Mouse (Mus musculus) heart, adult 2 months (tissue): ENCODE measurements around the gene Olfr718-ps1. TPM values are rescaled to one million over a fixed set of nuclear protein-coding genes. Genes with fewer than 3 reads are reported as not detected.
A peak's percentile ranks its signal among the peaks of the same experiment; 100 is the strongest.

Experiments used
- DNase-seq, 2 experiments: peaks; one replicate each; pipeline ENCODE4 v3.0.0; 2021
- H3K27ac ChIP-seq: fragments of 200-600 bp; 2 replicates; pipeline ENCODE4 v1.8.1; 2022
- H3K27me3 ChIP-seq: fragments of 200-500 bp; 2 replicates; pipeline ENCODE4 v1.6.1; 2012; ENCODE audit warnings: mild to moderate bottlenecking, low read length, inconsistent platforms, mixed read lengths; ENCODE audit not compliant: control insufficient read depth, insufficient read depth
- H3K36me3 ChIP-seq: fragments of 200-500 bp; 2 replicates; pipeline ENCODE4 v1.6.1; 2012; ENCODE audit warnings: low read length, inconsistent platforms; ENCODE audit not compliant: control insufficient read depth, insufficient read depth
- H3K4me1 ChIP-seq: fragments of 200-500 bp; 2 replicates; pipeline ENCODE4 v1.6.1; 2011; ENCODE audit warnings: low read length; ENCODE audit not compliant: control insufficient read depth, insufficient read depth
- H3K4me3 ChIP-seq: fragments of 200-600 bp; 2 replicates; pipeline ENCODE4 v1.8.1; 2022
- H3K79me2 ChIP-seq: fragments of 200-500 bp; replicated peaks from 2 replicates; pipeline ENCODE4 v1.6.1; 2012; ENCODE audit warnings: mild to moderate bottlenecking, inconsistent platforms, low read length, moderate library complexity, mixed read lengths; ENCODE audit not compliant: control insufficient read depth, insufficient read depth
- H3K9ac ChIP-seq: fragments of 200-500 bp; 2 replicates; pipeline ENCODE4 v1.6.1; 2012; ENCODE audit warnings: low read depth, mild to moderate bottlenecking, control low read depth, inconsistent platforms, low read length, mixed read lengths
- CTCF ChIP-seq: fragments of 200-600 bp; IDR thresholded peaks from 2 replicates; pipeline ENCODE4 v1.8.1; 2022; ENCODE audit warnings: antibody characterized with exemption, mild to moderate bottlenecking, moderate library complexity
- EP300 ChIP-seq: fragments of 200-500 bp; IDR thresholded peaks from 2 replicates; pipeline ENCODE4 v1.6.1; 2011; ENCODE audit warnings: low read depth, low read length, control low read depth; ENCODE audit not compliant: insufficient read depth
- POLR2A ChIP-seq: fragments of 200-500 bp; IDR thresholded peaks from 2 replicates; pipeline ENCODE4 v1.6.1; 2011; ENCODE audit warnings: mild to moderate bottlenecking, low read depth, low read length, control low read depth; ENCODE audit not compliant: insufficient read depth
- WGBS: fragments of 180-500 bp; shearing (Covaris S2); methylation state at CpG from one replicate; pipeline ENCODE4 v1.1.7; 2018; 5-methylcytosine and 5-hydroxymethylcytosine counted together
- intact Hi-C: fragments of 180-260 bp; cut with DNase I; formaldehyde crosslinking; loops from one replicate; pipeline ENCODE4 v1.15.1; 2025
- microRNA-seq, 2 experiments: library from miRNA; unstranded; fragments of <30 nt; microRNA quantifications; one replicate each; pipeline ENCODE4 v1.2.0; 2021
- polyA plus RNA-seq: library from polyadenylated mRNA; depleted of rRNA; stranded (reverse); fragments of >200 nt; gene quantifications from 2 replicates; pipeline ENCODE4 v1.2.3, GENCODE M21; 2012; rRNA removed
- total RNA-seq, 2 experiments: library from RNA; stranded (reverse); gene quantifications; 2 replicates each; pipeline ENCODE4 v1.2.3; 2021

Gene Olfr718-ps1
- total and polyA plus RNA-seq, 3 experiments: not detected

DNA sequence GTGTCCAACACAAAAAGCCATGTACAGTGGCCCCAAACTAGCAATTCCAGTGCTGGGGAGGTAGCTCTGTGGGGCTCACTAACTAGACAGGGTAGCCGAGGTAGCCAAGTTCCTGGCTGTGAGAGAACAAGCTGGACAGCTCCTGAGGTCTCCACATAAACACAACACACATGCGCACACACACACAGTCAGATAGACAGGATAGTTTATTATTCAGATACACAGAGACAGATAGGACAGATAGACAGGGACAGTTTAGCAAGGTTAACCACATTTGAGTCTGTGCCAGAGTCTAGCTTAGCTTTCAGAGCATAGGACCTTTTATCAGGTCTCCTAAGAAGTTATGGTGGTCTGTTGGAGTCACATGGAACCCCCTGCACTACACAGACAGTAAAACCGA is 40.5 kb downstream of the Olfr718-ps1 start:
- Histone ChIP-seq H3K79me2 (peaks cover 18% of the 10 kb centered on the region), H3K9ac (no peak overlapping the region), H3K4me1 (peaks cover 7% of the 10 kb centered on the region), H3K27ac (no peak overlapping the region), H3K27me3 (no peaks in the 10 kb centered on the region), H3K36me3 (peaks cover 5% of the 10 kb centered on the region), H3K4me3 (no peak overlapping the region)
- no peak for DNase-seq
- intact Hi-C loops: no loop called here
- WGBS: 86% methylated on average over 3 of the region's 3 CpGs
- TF ChIP-seq EP300 (no peak), POLR2A (no peak), CTCF (no peak)

DNA sequence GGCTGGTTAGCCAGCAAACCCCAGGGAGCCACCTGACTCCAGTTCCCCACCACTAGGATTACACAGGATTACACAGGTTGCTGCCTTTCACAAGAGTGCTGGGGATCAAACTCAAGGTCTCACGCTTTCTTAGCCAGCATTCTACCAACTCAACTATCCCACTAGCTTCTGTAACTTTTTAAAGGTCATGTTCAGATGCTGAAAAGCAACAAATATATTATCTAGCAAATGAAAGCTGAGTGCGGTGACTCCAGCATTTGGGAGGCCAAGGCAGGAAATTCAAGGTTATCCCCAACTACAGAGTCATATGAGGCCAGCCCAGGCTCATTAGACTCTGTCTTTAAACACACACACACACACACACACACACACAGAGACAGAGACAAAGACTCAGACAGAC is 44.1 kb downstream of the Olfr718-ps1 start:
- peaks cover 13% of the 10 kb centered on the region for H3K79me2 ChIP-seq
- intact Hi-C loops: no loop called here
- TF ChIP-seq CTCF: no peak
- TF ChIP-seq POLR2A: no peak
- no peak for TF ChIP-seq EP300
- H3K27me3 ChIP-seq: no peaks in the 10 kb centered on the region
- no peak for DNase-seq
- H3K27ac ChIP-seq: no peak overlapping the region
- H3K9ac ChIP-seq: no peak overlapping the region
- H3K36me3 ChIP-seq: peaks cover 2% of the 10 kb centered on the region; the same call in 1 of the 2 replicates
- H3K4me3 ChIP-seq: no peak overlapping the region
- peaks cover 12% of the 10 kb centered on the region for H3K4me1 ChIP-seq
- 81% methylated on average over 2 of the region's 2 CpGs for WGBS

DNA sequence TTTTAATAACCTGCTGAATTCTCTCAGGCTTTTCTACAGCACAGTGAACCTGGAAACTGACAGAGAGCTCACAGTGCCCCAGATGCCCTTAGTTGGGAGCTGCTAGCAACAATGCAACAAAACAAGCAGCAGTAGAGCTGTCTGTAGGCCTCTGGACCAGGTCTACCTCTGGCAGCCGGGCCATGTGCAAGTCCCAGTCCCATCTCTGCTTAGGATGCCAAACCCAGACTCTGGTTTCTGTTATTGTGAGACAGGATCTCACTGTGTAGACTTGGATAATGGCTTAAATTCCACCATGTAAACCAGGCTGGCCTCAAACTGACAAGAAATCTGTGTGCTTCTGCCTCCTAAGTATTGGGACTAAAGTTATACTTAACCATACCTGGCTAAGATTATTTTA is 45.8 kb downstream of the Olfr718-ps1 start:
- no peak for DNase-seq
- peaks cover 9% of the 10 kb centered on the region for H3K4me1 ChIP-seq
- peaks cover 2% of the 10 kb centered on the region; the same call in 1 of the 2 replicates for H3K36me3 ChIP-seq
- no peaks in the 10 kb centered on the region for H3K27me3 ChIP-seq
- H3K27ac ChIP-seq: no peak overlapping the region
- WGBS: 47% methylated on average over 1 of the region's 1 CpGs
- H3K9ac ChIP-seq: no peak overlapping the region
- intact Hi-C loops: no loop called here
- TF ChIP-seq EP300 (no peak), POLR2A (no peak), CTCF (no peak)
- H3K4me3 ChIP-seq: no peak overlapping the region
- peaks cover 7% of the 10 kb centered on the region for H3K79me2 ChIP-seq

DNA sequence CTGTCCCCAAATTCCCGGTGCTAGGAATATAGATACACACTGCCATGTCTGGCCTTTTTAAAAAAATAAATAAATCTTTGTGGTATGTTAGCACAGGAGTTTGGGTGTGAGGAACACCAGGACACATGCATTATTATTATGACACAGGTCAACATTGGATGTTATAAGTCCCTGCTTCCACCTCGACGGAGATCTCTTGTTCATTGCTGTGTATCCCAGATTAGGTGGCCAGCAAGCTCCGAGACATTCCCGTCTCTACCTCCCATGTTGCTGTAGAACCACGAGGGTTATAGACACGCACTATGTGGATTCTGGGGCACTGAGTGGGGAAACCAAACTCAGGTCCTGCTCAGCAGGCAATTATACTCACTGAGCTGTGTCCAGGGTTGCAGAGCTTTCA is 52.1 kb downstream of the Olfr718-ps1 start:
- no peaks in the 10 kb centered on the region for H3K27me3 ChIP-seq
- H3K4me1 ChIP-seq: no peaks in the 10 kb centered on the region; the same call in 1 of the 2 replicates
- WGBS: 90% methylated on average over 7 of the region's 7 CpGs
- H3K36me3 ChIP-seq: peaks cover 4% of the 10 kb centered on the region
- no peak for TF ChIP-seq EP300
- TF ChIP-seq POLR2A: no peak
- no peak for TF ChIP-seq CTCF
- H3K27ac ChIP-seq: no peak overlapping the region
- no peak overlapping the region for H3K9ac ChIP-seq
- DNase-seq: no peak
- intact Hi-C loops: no loop called here
- peaks cover 2% of the 10 kb centered on the region; the same call in 1 of the 2 replicates for H3K79me2 ChIP-seq
- H3K4me3 ChIP-seq: no peak overlapping the region

DNA sequence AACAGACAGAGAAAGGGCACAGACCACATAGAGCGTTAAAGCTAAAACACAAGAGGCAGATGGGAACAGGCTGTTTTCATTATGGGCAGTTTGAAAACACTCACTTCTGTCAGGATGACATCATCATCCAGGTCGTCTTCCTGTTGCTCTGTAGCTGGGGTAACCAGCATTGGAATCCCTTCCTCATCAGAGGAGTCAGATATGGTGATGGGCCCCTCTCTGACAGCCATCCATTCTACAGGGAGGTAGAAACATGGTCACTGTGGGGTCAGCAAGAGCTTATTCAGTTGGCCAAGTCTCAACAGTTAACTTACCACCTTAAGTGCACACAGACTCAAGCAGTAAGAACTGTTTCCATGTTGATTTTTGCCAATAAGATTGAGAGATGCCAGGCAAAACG is 54.5 kb downstream of the Olfr718-ps1 start:
- Histone ChIP-seq H3K9ac (no peak overlapping the region), H3K79me2 (peaks cover 2% of the 10 kb centered on the region; the same call in 1 of the 2 replicates), H3K36me3 (peaks cover 2% of the 10 kb centered on the region), H3K27ac (no peak overlapping the region), H3K27me3 (no peaks in the 10 kb centered on the region), H3K4me1 (no peaks in the 10 kb centered on the region), H3K4me3 (no peak overlapping the region)
- no peak for DNase-seq
- intact Hi-C loops: no loop called here
- 39% methylated on average over 3 of the region's 3 CpGs for WGBS
- TF ChIP-seq POLR2A (no peak), EP300 (no peak), CTCF (no peak)

DNA sequence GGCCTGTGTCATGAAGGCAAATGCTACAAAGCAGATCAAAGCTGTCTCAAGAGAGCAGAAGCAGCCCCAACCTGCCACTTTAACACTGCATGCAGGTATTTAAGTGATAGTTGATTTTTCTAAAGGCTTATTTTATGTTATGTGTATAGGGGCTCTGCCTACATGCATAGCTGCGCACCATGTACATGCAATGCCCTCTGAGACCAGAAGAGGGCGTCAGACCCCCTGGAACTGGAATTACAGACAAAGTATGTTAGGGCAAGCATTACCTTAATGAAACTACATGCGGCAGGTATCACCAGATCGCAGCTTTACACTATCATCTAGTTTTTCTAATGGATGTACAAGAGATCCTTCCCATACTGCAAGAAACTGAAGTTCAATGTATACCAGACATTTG is 62.5 kb downstream of the Olfr718-ps1 start:
- no peaks in the 10 kb centered on the region; the same call in 1 of the 2 replicates for H3K79me2 ChIP-seq
- no peak overlapping the region for H3K4me3 ChIP-seq
- intact Hi-C loops: loop anchor here (10.0 kb wide), 1 partner anchor 210 kb away; the partner anchor contains the start of gene Zfp853
- H3K36me3 ChIP-seq: no peaks in the 10 kb centered on the region; the same call in none of the 2 replicates
- no peak overlapping the region for H3K9ac ChIP-seq
- H3K4me1 ChIP-seq: no peaks in the 10 kb centered on the region
- no peaks in the 10 kb centered on the region for H3K27me3 ChIP-seq
- H3K27ac ChIP-seq: no peak overlapping the region
- peak in 1 of 2 experiments; percentile 33 for DNase-seq
- whole genome bisulfite sequencing: 74% methylated on average over 4 of the region's 4 CpGs
- TF ChIP-seq POLR2A: no peak
- peak; percentile 78 for TF ChIP-seq CTCF

Small RNAs within 50 kb of the gene (microRNA-seq; reads per million reads assigned to microRNA genes)
- gene Gm44405: 0 reads per million in 2 experiments

Other genes with a start within 250 kb of the Olfr718-ps1 start
- gene Actb, start 240.8 kb downstream of the Olfr718-ps1 start, total RNA-seq: 100 to 1,000 TPM; 679 to 987 TPM
- 1,148 and 1,181 TPM in 2 replicates for gene Actb, start 240.8 kb downstream of the Olfr718-ps1 start, polyA plus RNA-seq
- 10 to 100 TPM; 18.7 to 22.5 TPM for gene Fscn1, start 187.2 kb downstream of the Olfr718-ps1 start, total RNA-seq
- gene Fscn1, start 187.2 kb downstream of the Olfr718-ps1 start, polyA plus RNA-seq: 37.0 and 47.7 TPM in 2 replicates
- 10 to 100 TPM; 23.3 to 23.8 TPM for gene Rnf216, start 34.6 kb downstream of the Olfr718-ps1 start, total RNA-seq
- gene Rnf216, start 34.6 kb downstream of the Olfr718-ps1 start, polyA plus RNA-seq: 16.5 and 16.8 TPM in 2 replicates
- 1 to 10 TPM; 4.3 to 4.4 TPM for gene Rbak, start 33.2 kb upstream of the Olfr718-ps1 start, total RNA-seq
- gene Rbak, start 33.2 kb upstream of the Olfr718-ps1 start, polyA plus RNA-seq: 1.9 and 3.6 TPM in 2 replicates
- not detected for gene Spdye4b, start 33.4 kb upstream of the Olfr718-ps1 start, total RNA-seq
- not detected in 2 replicates for gene Spdye4b, start 33.4 kb upstream of the Olfr718-ps1 start, polyA plus RNA-seq
- not detected for gene Spdye4a, start 79.3 kb upstream of the Olfr718-ps1 start, total RNA-seq
- gene Spdye4a, start 79.3 kb upstream of the Olfr718-ps1 start, polyA plus RNA-seq: 0.14 TPM in 1 of 2 replicates, not detected in the other
- 1 to 10 TPM; 7.9 to 8.2 TPM for gene Zfp12, start 87.6 kb upstream of the Olfr718-ps1 start, total RNA-seq
- 6.7 and 12.7 TPM in 2 replicates for gene Zfp12, start 87.6 kb upstream of the Olfr718-ps1 start, polyA plus RNA-seq
- 1 to 10 TPM; 4.5 to 5.4 TPM for gene Zfp316, start 122.4 kb upstream of the Olfr718-ps1 start, total RNA-seq
- 3.0 and 3.6 TPM in 2 replicates for gene Zfp316, start 122.4 kb upstream of the Olfr718-ps1 start, polyA plus RNA-seq
- gene Zfp853, start 146.0 kb upstream of the Olfr718-ps1 start, total RNA-seq: under 1 TPM; 0.13 to 0.14 TPM
- 0.35 and 0.39 TPM in 2 replicates for gene Zfp853, start 146.0 kb upstream of the Olfr718-ps1 start, polyA plus RNA-seq
- 10 to 100 TPM; 16.9 to 17.5 TPM for gene E130309D02Rik, start 167.8 kb upstream of the Olfr718-ps1 start, total RNA-seq
- 13.1 and 13.3 TPM in 2 replicates for gene E130309D02Rik, start 167.8 kb upstream of the Olfr718-ps1 start, polyA plus RNA-seq
- gene Zdhhc4, start 181.7 kb upstream of the Olfr718-ps1 start, total RNA-seq: 10 to 100 TPM; 26.6 to 26.7 TPM
- 48.4 and 49.7 TPM in 2 replicates for gene Zdhhc4, start 181.7 kb upstream of the Olfr718-ps1 start, polyA plus RNA-seq
- not detected for gene Grid2ip, start 209.8 kb upstream of the Olfr718-ps1 start, total RNA-seq
- not detected in 2 replicates for gene Grid2ip, start 209.8 kb upstream of the Olfr718-ps1 start, polyA plus RNA-seq